Mouse (Mus musculus) limb, embryonic 14.5 days (tissue): ENCODE results near the gene 4931423N10Rik. TPM values are rescaled to one million over a fixed set of nuclear protein-coding genes. Genes with fewer than 3 reads are reported as not detected.

Experiments
- ATAC-seq: fragments of 200-750 bp; cut with Nextera tagmentation; 2 replicates; pipeline ENCODE4 v1.8.0; 2017; ENCODE audit warnings: low read depth, moderate number of reproducible peaks, moderate TSS enrichment; ENCODE audit not compliant: low FRiP score
- DNase-seq: peaks from one replicate; pipeline ENCODE4 v3.0.0-alpha.2; 2015; ENCODE audit warnings: low spot score
- H3K27ac ChIP-seq: fragments of 300-500 bp; sonication (generic); replicated peaks from 2 replicates; pipeline ENCODE4 v1.5.1; 2014; ENCODE audit warnings: low read depth, mild to moderate bottlenecking, low read length, moderate library complexity, mixed read lengths
- H3K27me3 ChIP-seq: fragments of 300-500 bp; sonication (generic); 2 replicates; pipeline ENCODE4 v1.6.1; 2014; ENCODE audit warnings: low read length, mixed read lengths; ENCODE audit not compliant: control insufficient read depth, insufficient read depth
- H3K36me3 ChIP-seq: fragments of 300-500 bp; sonication (generic); 2 replicates; pipeline ENCODE4 v1.6.1; 2014; ENCODE audit warnings: mild to moderate bottlenecking, low read length, moderate library complexity, mixed read lengths; ENCODE audit not compliant: control insufficient read depth, insufficient read depth
- H3K4me1 ChIP-seq: fragments of 300-500 bp; sonication (generic); 2 replicates; pipeline ENCODE4 v1.6.1; 2014; ENCODE audit warnings: antibody characterized with exemption, low read length, mixed read lengths; ENCODE audit not compliant: control insufficient read depth, insufficient read depth
- H3K4me2 ChIP-seq: fragments of 300-500 bp; sonication (generic); replicated peaks from 2 replicates; pipeline ENCODE4 v1.6.1; 2014; ENCODE audit warnings: low read depth, mild to moderate bottlenecking, low read length, moderate library complexity; ENCODE audit not compliant: severe bottlenecking
- H3K4me3 ChIP-seq: fragments of 300-500 bp; sonication (generic); replicated peaks from 2 replicates; pipeline ENCODE4 v1.5.1; 2014; ENCODE audit warnings: low read length
- H3K9ac ChIP-seq: fragments of 300-500 bp; sonication (generic); 2 replicates; pipeline ENCODE4 v1.6.1; 2014; ENCODE audit warnings: mild to moderate bottlenecking, low read depth, low read length, moderate library complexity; ENCODE audit not compliant: severe bottlenecking
- H3K9me3 ChIP-seq: fragments of 300-500 bp; sonication (generic); 2 replicates; pipeline ENCODE4 v1.6.1; 2016; ENCODE audit warnings: low read length; ENCODE audit not compliant: control insufficient read depth
- POLR2A ChIP-seq: fragments of 200-500 bp; IDR thresholded peaks from 2 replicates; pipeline ENCODE4 v1.8.0; 2012; ENCODE audit warnings: inconsistent platforms, mild to moderate bottlenecking, moderate library complexity, borderline replicate concordance; ENCODE audit not compliant: insufficient read depth, insufficient read length; ENCODE audit errors: extremely low read depth
- WGBS: fragments of 180-500 bp; shearing (Covaris S2); extraction: QIAGEN DNeasy Blood & Tissue Kit; methylation state at CpG from one replicate; pipeline ENCODE4 v1.1.7; 2014; 5-methylcytosine and 5-hydroxymethylcytosine counted together
- polyA plus RNA-seq, 2 experiments: library from polyadenylated mRNA; depleted of rRNA in 1 of 2; stranded (reverse) in 1 of 2; unstranded in 1 of 2; fragments of >200 nt; fragmentation: Nextera tagmentation in 1 of 2; extraction: Ambion mirVana in 1 of 2; gene quantifications; 2 replicates each; pipeline versions ENCODE4 v1.2.1 to v1.2.3; 2012 to 2014

The 4931423N10Rik gene
- polyA plus RNA-seq, 2 experiments = not detected

GRCm38 (mm10) chr2:23314869-23315268 is 107.6 kb downstream of the 4931423N10Rik start:
- no peak overlapping the region for H3K4me3 ChIP-seq
- DNase-seq = no peak
- no peaks in the 10 kb centered on the region for H3K4me1 ChIP-seq
- WGBS = 3% methylated on average over 1 of the region's 1 CpGs
- no peak overlapping the region for H3K9ac ChIP-seq
- no peaks in the 10 kb centered on the region for H3K36me3 ChIP-seq
- H3K9me3 ChIP-seq = no peaks in the 10 kb centered on the region
- no peak for TF ChIP-seq POLR2A
- no peak overlapping the region for H3K27ac ChIP-seq
- no peak for ATAC-seq
- no peaks in the 10 kb centered on the region for H3K27me3 ChIP-seq
- H3K4me2 ChIP-seq = no peak overlapping the region

Other genes starting within 250 kb of the 4931423N10Rik start
- gene Abi1, start 167.2 kb upstream of the 4931423N10Rik start, polyA plus RNA-seq (2012; rRNA removed) = 81.1 and 89.9 TPM in 2 replicates
- gene Abi1, start 167.2 kb upstream of the 4931423N10Rik start, polyA plus RNA-seq (2014; fragmentation: Nextera tagmentation; extraction: Ambion mirVana) = 46.8 and 51.1 TPM in 2 replicates
- gene Acbd5, start 139.3 kb upstream of the 4931423N10Rik start, polyA plus RNA-seq (2012; rRNA removed) = 12.3 and 15.3 TPM in 2 replicates
- gene Acbd5, start 139.3 kb upstream of the 4931423N10Rik start, polyA plus RNA-seq (2014; fragmentation: Nextera tagmentation; extraction: Ambion mirVana) = 21.3 and 28.4 TPM in 2 replicates
- 4.1 and 5.5 TPM in 2 replicates for gene Mastl, start 51.5 kb upstream of the 4931423N10Rik start, polyA plus RNA-seq (2012; rRNA removed)
- 7.7 and 8.4 TPM in 2 replicates for gene Mastl, start 51.5 kb upstream of the 4931423N10Rik start, polyA plus RNA-seq (2014; fragmentation: Nextera tagmentation; extraction: Ambion mirVana)
- gene Yme1l1, start 51.1 kb upstream of the 4931423N10Rik start, polyA plus RNA-seq (2012; rRNA removed) = 34.9 and 45.5 TPM in 2 replicates
- 80.2 and 85.9 TPM in 2 replicates for gene Yme1l1, start 51.1 kb upstream of the 4931423N10Rik start, polyA plus RNA-seq (2014; fragmentation: Nextera tagmentation; extraction: Ambion mirVana)
- gene Nxph2, start 113.8 kb downstream of the 4931423N10Rik start, polyA plus RNA-seq (2012; rRNA removed) = 0.04 and 0.13 TPM in 2 replicates
- gene Nxph2, start 113.8 kb downstream of the 4931423N10Rik start, polyA plus RNA-seq (2014; fragmentation: Nextera tagmentation; extraction: Ambion mirVana) = not detected in 2 replicates